Mouse (Mus musculus): ENCODE measurements around the gene Sco1. TPM values are rescaled to one million over a fixed set of nuclear protein-coding genes. Genes with fewer than 3 reads are reported as not detected.
"Not testable (repeated sequence)": the region's sequence is repeated elsewhere in the genome, so short reads cannot be mapped to it uniquely, and the experiment has no call there.

The Sco1 gene
- polyA plus RNA-seq (2015; fragmentation: Nextera tagmentation; extraction: Ambion mirVana) = 12.4 and 12.7 TPM in 2 replicates

DNA sequence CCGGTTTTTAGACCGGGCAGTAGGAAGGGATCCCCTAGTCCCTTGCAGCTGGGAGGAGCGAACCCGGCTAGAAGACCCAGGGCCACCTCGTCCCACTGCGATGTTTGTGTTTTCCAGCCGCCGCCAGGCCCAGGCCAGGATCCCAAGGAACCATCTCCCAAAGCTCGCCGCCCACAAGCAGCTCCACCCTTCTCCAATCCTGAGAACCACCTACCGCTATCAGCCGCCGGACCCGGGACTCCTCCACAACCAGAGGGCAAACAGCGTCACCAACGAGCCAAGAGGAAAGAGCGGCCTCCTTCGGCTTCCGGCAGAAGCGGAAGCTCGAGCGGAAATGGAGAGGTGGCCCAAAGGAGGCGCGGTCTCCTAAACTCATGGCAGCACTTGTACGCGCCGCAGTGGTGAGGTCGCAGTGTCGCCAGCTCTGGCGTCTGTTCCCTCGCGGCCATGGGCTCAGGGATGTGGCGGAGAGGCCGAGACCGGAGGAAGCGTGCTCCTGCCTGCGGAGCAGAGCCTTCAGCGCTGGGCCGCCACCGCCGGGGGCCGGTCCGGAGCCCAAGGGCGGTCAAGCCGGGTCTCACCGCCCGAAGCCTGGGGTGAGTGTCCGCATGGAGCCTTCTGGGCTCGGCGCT is at the start of gene Sco1, which contains the start of gene Adprm:
TSS of gene Sco1 (plus strand) at position 350 of the 632 bp plus-strand sequence.
TSS of gene Adprm (minus strand) at position 274 of the 632 bp plus-strand sequence.
- peak; percentile 83 for DNase-seq (ENCODE audit: low spot score)

DNA sequence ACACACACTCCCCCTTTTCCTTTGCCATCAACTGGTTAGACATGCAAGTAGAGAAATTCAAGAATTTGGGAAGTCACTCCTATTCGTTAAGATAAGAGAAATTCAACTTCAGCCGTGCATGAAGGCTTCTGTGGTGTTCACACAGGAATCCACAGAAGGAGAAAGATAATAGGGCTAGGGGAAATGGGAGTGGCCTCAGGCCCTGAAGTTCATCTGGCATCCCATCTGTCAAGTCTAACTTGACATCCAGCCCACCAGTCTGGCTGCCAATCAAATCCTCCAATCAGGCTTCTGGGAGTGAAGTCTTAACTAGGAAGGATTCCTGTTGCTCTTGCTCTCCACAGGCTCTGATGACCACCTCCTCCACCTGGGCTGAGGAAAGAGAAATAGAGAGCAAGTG is 49.6 kb upstream of the Sco1 start:
- DNase-seq (ENCODE audit: low spot score) = no peak

DNA sequence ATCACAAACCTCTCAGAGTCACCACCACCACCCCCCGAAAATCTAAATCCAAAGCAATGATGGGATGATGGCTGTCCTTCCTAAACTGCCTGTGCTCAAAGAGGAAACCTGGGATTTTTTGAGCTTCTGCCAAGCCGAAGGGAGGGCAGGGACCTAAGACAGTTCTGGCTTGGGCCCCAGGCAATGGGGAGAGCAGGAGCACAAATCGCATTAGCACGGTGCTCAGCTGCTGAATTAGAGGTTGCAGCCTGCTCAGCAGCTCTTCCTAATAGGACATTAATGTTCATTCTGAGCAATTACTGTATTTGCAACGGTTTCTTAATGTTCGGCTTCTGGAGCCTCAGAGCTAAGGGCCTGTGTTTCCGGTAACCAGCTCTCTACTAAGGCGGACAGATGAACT is 44.5 kb upstream of the Sco1 start:
- DNase-seq (ENCODE audit: low spot score) = no peak

DNA sequence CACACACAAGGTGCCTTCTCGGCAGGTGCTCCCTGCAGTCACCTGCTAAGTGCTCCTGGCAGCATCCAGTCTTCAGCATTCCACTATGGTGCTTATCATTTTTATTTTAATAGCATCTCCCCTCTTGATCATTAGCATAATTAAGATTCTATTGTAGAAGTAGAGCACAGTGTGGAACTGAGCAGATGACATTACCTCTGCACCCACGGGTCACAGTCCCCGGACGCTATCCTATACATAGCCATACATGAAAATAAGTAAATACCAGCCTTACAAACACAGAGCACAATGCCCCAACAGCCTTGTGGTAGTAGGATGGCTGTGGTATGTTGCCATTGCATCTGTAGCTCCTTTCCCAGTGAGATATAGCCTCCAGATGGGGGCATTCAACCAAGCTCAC is 43.9 kb upstream of the Sco1 start:
- no peak for DNase-seq (ENCODE audit: low spot score)

DNA sequence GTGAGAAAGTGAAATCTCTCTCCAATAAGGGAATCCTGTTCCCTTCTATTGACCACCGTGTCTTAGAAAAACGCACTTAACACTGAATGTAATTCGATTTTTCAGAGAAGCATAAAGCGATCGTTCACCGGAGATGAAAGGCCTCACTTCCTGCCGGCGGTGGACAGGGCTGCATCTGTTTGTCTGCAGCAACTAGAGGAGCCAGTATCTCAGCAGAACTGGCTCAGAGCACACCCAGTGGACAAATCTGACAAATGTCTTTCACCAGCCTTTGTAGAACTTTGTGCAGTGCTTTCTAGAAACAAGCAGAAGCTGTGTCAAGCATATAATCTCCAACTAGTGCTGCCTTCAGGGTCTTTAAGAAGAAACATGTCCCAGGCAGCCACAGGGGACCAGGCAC is 42.0 kb upstream of the Sco1 start:
- DNase-seq (ENCODE audit: low spot score) = no peak

DNA sequence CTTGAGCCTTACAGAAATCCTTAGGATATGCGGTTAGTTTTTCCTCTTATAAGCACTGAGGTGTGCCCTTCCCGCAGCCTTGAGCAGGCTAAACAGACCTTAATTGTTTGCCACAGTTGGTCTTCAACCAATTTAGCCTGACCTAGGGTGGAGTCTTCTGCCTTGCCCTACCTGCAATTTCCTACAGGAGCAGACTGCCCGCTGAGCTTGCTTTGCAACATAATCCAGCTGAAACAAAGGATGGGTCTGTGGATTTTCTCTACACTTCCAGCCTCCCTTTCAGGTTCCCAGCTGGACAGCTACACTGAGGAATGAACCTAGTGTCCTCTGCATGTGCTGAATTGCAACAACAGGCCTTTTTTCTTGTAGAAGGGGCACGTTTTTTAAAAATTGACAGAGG is 40.8 kb upstream of the Sco1 start:
- DNase-seq (ENCODE audit: low spot score) = no peak

DNA sequence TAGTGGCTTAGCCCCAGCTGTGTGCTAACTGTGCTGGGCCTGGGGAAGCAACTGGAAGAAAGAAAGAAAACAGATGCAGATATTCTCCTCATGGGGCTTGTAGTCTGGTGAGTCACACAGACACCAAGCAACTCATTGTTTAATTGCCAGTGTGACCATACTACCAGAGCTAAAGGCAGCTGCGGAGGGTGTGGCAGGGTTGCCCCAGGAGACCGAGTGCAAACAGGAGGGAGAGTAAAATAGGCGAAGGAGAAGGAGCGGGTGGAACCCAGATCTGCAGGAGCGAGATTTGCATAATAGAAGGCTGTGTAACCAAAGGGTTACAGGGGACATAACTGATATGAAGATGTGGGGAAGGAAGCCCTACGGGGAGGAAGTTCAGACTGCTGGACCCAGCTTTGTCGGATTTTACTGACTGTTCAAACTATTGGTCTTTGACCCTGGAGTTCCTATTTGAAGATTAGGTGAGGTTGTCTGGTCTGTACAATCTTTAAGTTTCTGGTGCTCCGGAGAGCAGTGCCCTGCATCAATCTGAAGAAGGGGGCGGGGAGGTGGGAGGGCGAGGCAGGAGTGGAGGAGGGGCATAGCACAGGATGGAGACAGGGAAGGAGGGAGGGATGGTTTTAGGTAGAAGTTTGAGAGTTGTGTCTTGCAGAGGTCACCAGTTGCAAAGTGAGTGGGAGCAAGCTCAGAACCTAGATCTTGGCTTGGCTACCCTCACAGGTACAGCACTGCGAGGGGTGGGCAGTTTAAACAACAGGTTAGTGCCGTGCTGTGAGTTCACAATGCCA is 34.5 kb upstream of the Sco1 start:
- DNase-seq (ENCODE audit: low spot score) = no peak

DNA sequence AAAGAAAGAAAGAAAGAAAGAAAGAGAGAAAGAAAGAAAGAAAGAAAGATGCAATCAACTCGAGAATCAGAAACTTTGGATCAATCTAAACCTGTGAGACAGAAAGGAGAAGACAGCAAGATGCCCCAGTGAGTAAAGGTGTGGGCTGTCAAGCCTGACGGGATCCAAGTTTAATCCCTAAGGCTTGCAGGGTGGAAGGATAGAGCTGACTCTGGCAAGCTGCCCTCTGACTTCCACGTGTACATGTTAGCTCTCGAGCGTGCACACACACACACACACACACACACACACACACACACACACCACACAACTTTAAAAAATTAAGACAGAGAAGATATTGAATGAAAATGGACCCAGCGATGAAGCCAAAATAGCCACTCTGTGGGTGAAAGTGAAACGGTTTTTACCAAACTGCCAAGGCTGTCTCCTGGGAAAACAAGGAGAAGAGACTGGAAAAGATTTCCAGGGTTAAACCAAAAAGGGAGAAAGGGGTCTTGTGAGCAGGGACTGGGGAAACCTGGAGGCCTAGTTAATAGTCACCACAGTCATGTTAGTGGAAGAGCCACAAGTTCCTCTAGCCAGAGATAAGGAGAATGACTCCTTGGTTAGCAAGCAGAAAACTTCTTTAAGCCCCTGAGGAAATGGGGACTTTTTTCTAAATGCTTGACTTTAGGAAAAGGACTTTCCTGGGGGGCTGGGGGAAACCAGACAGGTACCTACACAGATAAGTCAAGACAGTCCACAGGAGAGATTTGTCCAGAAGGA is 32.6 kb upstream of the Sco1 start:
- no peak for DNase-seq (ENCODE audit: low spot score)

DNA sequence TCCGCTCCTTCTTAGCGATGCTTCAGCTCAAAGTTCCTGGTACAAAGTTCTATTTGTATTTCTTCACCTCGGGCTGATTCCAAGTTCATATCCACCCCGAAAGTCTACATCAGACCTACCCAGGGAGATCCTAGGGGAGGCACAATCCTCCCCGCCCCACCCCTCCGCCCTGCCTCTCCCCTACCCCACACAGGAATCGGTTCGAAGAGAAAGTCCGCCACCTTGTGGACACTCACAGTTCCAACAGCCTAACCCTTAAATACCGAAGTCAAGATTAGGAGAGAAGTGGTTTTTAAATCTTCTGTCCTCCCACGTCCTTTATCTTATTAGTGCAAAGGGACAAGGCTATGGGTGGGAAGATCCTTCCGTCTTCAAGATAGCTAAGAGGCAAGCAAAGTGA is 31.5 kb upstream of the Sco1 start:
- peak; percentile 59 for DNase-seq (ENCODE audit: low spot score)

DNA sequence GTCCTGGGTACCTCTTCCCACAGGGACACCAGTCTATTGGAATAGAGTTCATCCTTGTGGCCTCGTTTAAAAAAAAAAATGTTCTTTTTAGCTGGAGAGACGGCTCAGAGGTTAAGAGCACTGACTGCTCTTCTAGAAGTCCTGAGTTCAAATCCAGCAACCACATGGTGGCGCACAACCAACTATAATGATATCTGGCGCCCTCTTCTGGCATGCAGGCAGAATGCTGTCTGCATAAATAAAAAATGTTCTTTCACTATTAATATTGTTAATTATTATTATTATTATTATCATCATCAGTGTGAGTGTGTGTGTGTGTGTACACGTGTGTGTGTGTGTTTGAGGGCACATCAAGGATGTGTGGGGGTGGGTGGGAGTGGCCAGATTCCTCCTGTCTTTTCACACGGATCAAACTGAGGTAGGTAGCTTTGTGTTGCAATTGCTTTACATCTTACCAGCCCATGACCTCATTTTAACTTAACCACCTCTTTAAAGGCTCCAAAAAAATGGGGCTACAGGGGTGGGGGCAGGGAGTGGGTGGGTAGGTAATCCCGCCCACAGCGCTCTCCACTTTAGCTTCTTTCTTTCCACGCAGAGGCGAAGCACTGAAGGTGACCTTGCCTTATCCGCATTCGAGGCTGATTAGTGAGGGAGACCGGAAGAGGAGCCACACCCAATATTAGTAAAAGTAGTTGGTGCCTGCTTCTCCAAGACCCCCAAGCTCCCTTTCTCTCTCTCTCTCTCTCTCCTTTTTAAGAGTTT is 29.9 kb upstream of the Sco1 start:
- no peak for DNase-seq (ENCODE audit: low spot score)

DNA sequence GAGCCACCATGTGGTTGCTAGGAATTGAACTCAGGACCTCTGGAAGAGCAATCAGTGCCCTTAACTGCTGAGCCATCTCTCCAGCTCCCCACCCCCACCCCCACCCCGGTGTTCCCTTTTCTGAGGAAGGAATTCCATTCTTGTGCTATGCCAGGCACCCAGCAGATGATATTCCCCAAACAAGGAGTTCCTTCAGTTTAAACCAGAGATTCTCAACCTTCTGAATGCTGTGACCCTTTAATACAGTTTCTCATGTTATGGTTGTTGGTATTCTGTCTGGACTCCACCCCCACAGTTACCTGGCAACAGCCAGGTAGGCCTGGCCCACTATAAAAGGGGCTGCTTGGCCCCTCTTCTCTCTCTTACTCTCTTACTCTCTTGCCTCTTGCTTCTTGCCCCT is 29.3 kb upstream of the Sco1 start:
- DNase-seq (ENCODE audit: low spot score) = not testable (repeated sequence)

DNA sequence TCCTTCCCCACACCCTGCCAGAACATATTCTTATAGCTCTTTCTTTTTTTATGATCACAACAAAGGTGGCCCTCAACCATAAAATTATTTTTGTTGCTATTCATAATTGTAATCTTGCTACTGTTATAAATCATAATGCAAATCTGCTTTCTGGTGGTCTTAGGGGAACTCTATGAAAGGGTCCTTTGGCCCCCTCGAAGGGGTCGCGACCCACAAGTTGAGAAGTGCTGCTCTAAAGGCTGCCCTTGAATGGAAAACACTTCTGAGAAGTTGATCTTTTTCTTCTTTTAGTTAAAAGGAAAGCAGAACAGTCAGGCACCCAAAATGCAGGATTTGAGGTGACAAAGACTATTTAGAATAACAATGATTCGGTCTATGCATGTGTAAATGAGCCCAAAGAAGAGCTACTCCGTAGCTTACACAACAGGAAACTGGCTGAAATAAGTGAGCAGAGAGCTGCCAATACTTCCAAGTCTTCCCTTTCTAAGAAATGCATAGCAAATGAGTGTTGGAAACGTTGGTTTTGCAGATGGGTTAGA is 28.6 kb upstream of the Sco1 start:
- DNase-seq (ENCODE audit: low spot score) = no peak

DNA sequence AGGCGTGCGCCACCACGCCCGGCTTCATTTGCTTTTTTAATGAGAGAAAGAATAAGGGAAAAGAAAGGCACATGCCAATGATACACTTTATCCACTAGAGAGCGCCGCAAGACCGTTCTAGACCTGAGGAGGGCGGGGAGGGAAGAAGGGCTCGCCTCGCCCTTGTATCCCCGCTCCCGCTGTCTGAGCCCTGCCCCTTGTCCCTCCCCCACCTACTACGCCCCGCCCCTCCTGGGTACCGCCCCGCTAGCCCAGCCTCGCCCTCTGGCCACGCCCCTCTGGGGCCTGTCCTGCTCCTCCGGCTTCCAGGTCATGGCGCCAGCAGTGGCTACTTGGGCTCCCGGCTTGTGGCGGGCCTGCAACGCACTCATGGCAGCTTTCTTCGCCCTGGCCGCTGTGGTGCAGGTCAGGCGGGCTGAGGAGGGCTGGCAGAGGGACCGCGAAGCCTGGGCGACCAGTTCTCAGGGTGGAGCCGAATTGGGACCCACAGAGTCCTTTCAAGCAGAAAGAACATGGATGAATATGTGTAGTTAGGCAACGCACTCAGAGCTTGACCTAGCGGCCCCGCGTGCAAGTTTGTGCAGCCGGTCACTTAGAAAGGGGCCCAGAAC is 27.5 kb upstream of the Sco1 start, which contains the start of gene Tmem220:
TSS of gene Tmem220 (plus strand) at position 288 of the 611 bp plus-strand sequence.
- DNase-seq (ENCODE audit: low spot score) = peak; percentile 94

DNA sequence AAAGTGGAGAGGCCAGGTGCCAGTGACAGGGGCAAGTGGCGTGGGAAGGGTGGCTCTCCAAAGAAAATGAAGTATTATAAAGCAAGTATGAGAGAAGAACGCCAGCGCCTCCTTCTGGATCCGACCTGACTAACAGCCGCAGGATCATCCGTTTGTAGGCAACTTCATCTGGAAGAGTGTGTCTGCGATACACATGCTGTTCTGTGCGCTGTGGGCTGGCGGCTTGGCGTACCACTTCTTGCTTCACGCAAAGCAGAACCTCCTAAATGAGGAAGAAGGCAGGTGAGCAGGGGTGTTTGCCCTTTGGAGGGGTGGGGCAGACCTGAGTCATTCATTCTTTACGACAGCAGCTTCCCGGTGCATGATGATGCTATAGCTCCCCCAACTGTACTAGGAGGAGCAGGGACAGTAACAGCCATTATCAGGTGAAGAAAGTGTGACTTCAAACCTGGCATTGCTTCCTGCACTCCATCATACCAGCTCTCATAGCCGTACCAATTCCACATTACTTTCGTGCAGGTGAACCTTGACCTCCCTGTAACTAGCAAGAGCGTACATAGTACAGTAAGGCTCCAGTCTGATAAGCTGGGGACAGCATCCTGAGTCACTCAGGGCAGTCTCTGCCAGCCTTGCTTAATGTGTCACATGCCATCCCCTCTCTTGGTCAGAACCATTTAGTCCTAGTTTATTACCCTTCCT is 21.4 kb upstream of the Sco1 start:
- no peak for DNase-seq (ENCODE audit: low spot score)

DNA sequence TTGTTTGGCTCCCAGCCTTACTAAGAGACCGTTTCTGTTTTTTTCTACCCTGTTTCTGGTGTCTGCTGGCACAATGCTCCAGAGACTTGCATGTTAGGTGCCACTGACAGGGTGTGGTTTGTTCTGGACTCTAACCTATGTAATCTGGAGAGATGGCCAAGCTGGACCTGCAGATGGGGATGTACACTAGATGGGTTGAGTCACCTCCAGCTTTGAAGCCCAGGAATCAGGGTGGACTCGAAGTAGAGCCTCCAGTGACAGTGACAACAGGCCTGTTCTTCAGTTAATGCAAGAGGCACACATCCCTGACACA is 20.9 kb upstream of the Sco1 start:
- no peak for DNase-seq (ENCODE audit: low spot score)

DNA sequence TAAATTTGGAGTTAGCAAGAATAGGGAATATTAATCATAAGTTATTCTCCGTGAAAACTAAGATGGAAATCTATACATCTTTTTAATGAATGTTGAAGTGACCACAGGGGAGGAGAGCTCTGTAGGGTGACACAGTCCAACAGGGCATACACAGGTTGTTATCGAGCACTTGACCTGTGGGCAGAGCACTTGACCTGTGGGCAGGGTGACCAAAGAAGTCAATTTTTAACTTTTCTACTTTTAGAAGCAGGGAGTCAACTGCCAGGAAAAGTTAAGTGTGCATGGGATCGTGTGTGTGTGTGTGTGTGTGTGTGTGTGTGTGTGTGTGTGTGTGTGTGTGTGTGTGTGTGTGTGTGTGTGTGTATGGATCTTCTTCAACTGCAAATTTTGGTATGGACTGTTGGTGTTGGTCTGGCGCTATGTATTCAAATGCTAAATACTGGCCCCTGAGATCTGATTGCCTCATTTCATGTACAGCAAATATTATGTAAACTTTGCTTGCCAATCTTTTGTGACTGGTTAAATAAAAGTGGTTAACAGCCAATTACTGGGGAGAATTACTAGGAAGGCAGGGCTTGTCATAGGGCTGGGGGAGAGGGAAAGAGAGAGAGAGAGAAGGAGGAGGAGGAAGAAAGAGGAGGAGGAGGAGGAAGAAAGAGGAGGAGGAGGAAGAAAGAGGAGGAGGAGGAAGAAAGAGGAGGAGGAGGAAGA is 17.5 kb upstream of the Sco1 start:
- no peak for DNase-seq (ENCODE audit: low spot score)

DNA sequence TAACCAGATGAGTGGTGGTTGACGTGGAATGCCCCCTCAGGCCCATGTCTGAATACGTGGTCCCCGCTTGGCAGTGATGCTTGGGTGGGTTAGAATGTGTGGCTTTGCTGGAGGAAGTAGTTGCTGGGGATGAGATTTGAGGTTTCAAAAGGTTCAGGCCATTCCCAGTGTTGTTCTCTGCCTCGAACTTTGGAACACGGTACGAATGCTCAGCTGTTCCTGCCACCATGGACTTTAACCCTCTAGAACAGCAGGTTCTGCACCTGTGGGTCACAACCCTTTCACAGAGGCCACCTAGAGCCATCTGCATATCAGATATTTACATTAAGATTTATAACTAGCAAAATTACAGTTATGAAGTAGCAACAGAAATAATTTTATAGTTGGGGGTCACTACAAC is 16.2 kb upstream of the Sco1 start:
- DNase-seq (ENCODE audit: low spot score) = no peak

DNA sequence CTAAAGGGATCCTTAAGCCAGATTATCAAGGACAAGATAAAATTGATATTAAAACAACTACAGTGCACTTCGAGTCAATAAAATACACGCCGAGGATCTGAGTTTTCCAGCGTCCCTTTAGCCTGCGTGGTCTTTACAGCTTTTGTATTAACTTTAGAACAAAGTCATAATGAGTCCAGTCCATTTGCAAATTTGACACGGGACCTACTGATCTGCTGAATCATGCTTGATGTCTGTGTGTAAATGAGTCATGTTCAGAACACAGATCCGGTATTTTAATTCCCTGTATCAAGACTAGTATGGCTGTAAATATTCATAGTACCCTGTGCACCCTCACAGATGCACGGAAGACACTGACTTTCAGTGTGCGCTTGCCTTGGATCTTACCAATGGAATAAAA is 15.6 kb upstream of the Sco1 start:
- DNase-seq (ENCODE audit: low spot score) = no peak

DNA sequence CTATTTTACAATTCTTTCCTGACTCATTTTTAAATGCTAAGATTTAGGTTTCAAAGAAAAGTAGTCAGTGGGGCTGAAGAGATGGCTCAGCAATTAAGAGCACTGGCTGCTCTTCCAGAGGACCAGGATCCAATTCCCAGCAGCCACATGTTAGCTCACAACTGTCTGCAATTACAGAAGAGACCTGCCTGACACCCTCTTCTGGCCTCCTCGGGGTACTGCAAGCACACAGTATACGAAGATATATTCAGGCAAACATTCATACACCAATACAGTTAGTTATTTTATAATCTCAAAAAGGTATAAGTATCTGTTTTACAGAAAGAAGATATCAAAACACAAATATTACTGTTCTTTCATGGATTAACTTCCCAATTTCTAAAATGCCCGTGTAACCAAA is 12.7 kb upstream of the Sco1 start:
- DNase-seq (ENCODE audit: low spot score) = no peak

DNA sequence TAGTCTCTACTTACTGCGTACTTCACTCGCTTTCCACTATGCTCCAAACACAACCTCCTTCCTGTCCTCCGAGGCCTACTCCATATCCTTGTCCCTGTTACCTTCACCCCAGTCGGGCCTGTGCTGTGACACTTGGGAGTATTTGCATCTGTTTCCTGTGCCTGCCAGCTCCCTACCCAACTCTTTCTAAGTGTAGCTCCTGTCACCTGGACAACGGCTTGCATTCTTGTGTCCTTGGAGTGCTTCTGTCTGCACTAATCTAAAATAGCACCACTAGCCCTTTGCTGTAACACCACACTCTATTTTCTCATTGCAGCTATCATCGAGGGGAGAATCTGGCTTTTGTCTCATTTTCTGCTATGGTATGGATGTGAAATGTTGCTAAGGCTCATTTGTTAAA is 12.0 kb upstream of the Sco1 start:
- DNase-seq (ENCODE audit: low spot score) = no peak
